Mouse (Mus musculus) heart, postnatal 4 days (tissue): ENCODE measurements at regions not wholly inside any gene's neighbourhood (a gene's known extent, or its start where the extent isn't known, plus 50 kb on each side); places are given as distances from the start of the nearest gene placed in this dataset.

Experiments used
- DNase-seq: peaks from one replicate; pipeline ENCODE4 v3.0.0; 2021

- no peak for DNase-seq
Observed at GRCm38 (mm10) chr6:117617951-117618350, 223.0 kb upstream of the Zfp637 start.

- no peak for DNase-seq
Observed at GRCm38 (mm10) chr6:117619606-117620005, 221.4 kb upstream of the Zfp637 start.

GRCm38 (mm10) chr6:117622446-117622845 is 218.5 kb upstream of the Zfp637 start:
- no peak for DNase-seq

- no peak for DNase-seq
Observed at GRCm38 (mm10) chr6:117622946-117623345, 218.0 kb upstream of the Zfp637 start.

- DNase-seq, result no peak
Observed at GRCm38 (mm10) chr6:117625716-117626115, 215.3 kb upstream of the Zfp637 start.

- DNase-seq, result no peak
Observed at GRCm38 (mm10) chr6:117627461-117627860, 213.5 kb upstream of the Zfp637 start.

GRCm38 (mm10) chr6:117646628-117647027 is 194.4 kb upstream of the Zfp637 start:
- peak; percentile 18 for DNase-seq

GRCm38 (mm10) chr6:117650541-117650940 is 190.4 kb upstream of the Zfp637 start:
- DNase-seq, result no peak

GRCm38 (mm10) chr6:117651551-117651950 is 189.4 kb upstream of the Zfp637 start:
- DNase-seq, result no peak

- DNase-seq, result no peak
Observed at GRCm38 (mm10) chr6:117652012-117652411, 189.0 kb upstream of the Zfp637 start.

GRCm38 (mm10) chr6:117652917-117653316 is 188.1 kb upstream of the Zfp637 start:
- peak; percentile 39 for DNase-seq

- DNase-seq, result no peak
Observed at GRCm38 (mm10) chr6:117653886-117654425, 187.0 kb upstream of the Zfp637 start.

- no peak for DNase-seq
Observed at GRCm38 (mm10) chr6:117655986-117656385, 185.0 kb upstream of the Zfp637 start.

GRCm38 (mm10) chr6:117660576-117660975 is 180.4 kb upstream of the Zfp637 start:
- DNase-seq, result peak; percentile 44

- DNase-seq, result no peak
Observed at GRCm38 (mm10) chr6:117662635-117663034, 178.3 kb upstream of the Zfp637 start.

- DNase-seq, result no peak
Observed at GRCm38 (mm10) chr6:117670337-117670736, 170.6 kb upstream of the Zfp637 start.

GRCm38 (mm10) chr6:117670792-117671525 is 170.0 kb upstream of the Zfp637 start:
- DNase-seq, result no peak

- peak; percentile 49 for DNase-seq
Observed at GRCm38 (mm10) chr6:117675059-117675800, 165.8 kb upstream of the Zfp637 start.

GRCm38 (mm10) chr6:117676064-117676821 is 164.7 kb upstream of the Zfp637 start:
- no peak for DNase-seq

- no peak for DNase-seq
Observed at GRCm38 (mm10) chr6:117677062-117677461, 163.9 kb upstream of the Zfp637 start.

- DNase-seq, result no peak
Observed at GRCm38 (mm10) chr6:117677821-117678220, 163.2 kb upstream of the Zfp637 start.

- DNase-seq, result no peak
Observed at GRCm38 (mm10) chr6:117678276-117678675, 162.7 kb upstream of the Zfp637 start.

GRCm38 (mm10) chr6:117678877-117679276 is 162.1 kb upstream of the Zfp637 start:
- DNase-seq, result no peak
